Mouse (Mus musculus) spleen, embryonic (tissue): ENCODE data around the gene Mat2a.
"Not testable (repeated sequence)": the region's sequence is repeated elsewhere in the genome, so short reads cannot be mapped to it uniquely, and the experiment has no call there.

Experiments
- CTCF ChIA-PET: fragments of 350-600 bp; sonication (Branson Sonifier 250); formaldehyde crosslinking; loops from one replicate; lab custom pipeline; 2022; lab: Charles Lee

Mat2a gene

GRCm38 (mm10) chr6:72439355-72440185, at the start of gene Mat2a:
Gene Mat2a (minus strand): TSS chr6:72439558.
- CTCF ChIA-PET = no interaction called here

- CTCF ChIA-PET = interaction anchor here (1.3 kb wide), 1 partner anchor 46 kb away, joined by 3 read pairs; no protein-coding TSS in a partner anchor
Observed at GRCm38 (mm10) chr6:72488850-72489249, 49.5 kb upstream of the Mat2a start.

- CTCF ChIA-PET = interaction anchor here (0.5 kb wide), 1 partner anchor 64 kb away, joined by 8 read pairs; no protein-coding TSS in a partner anchor
Observed at GRCm38 (mm10) chr6:72487282-72487681, 47.9 kb upstream of the Mat2a start.

- CTCF ChIA-PET = interaction anchor here (0.6 kb wide), 1 partner anchor 136 kb away, joined by 6 read pairs; no protein-coding TSS in a partner anchor
Observed at GRCm38 (mm10) chr6:72486307-72486706, 46.9 kb upstream of the Mat2a start.

- CTCF ChIA-PET = no interaction called here
Observed at GRCm38 (mm10) chr6:72484887-72485286, 45.5 kb upstream of the Mat2a start.

GRCm38 (mm10) chr6:72482156-72482555, 42.8 kb upstream of the Mat2a start:
- CTCF ChIA-PET = interaction anchor here (0.6 kb wide), 1 partner anchor 19 kb away, joined by 5 read pairs; no protein-coding TSS in a partner anchor

GRCm38 (mm10) chr6:72480422-72480702, 41.0 kb upstream of the Mat2a start:
- CTCF ChIA-PET = no interaction called here

GRCm38 (mm10) chr6:72479645-72480421, 40.5 kb upstream of the Mat2a start:
- CTCF ChIA-PET = no interaction called here

GRCm38 (mm10) chr6:72478691-72479090, 39.3 kb upstream of the Mat2a start:
- CTCF ChIA-PET = not testable (repeated sequence)

GRCm38 (mm10) chr6:72477621-72478020, 38.3 kb upstream of the Mat2a start:
- CTCF ChIA-PET = interaction anchor here (0.7 kb wide), 1 partner anchor 8 kb away, joined by 3 read pairs; no protein-coding TSS in a partner anchor

GRCm38 (mm10) chr6:72476836-72477235, 37.5 kb upstream of the Mat2a start:
- CTCF ChIA-PET = no interaction called here

GRCm38 (mm10) chr6:72475221-72475985, 36.0 kb upstream of the Mat2a start:
- CTCF ChIA-PET = no interaction called here

GRCm38 (mm10) chr6:72473264-72474041, 34.1 kb upstream of the Mat2a start:
- CTCF ChIA-PET = no interaction called here

GRCm38 (mm10) chr6:72466171-72466570, 26.8 kb upstream of the Mat2a start:
- CTCF ChIA-PET = no interaction called here

GRCm38 (mm10) chr6:72465361-72466157, 26.2 kb upstream of the Mat2a start:
- CTCF ChIA-PET = no interaction called here

- CTCF ChIA-PET = interaction anchor here (0.5 to 0.6 kb wide), 2 partner anchors 57 to 242 kb away, joined by 3 read pairs; no protein-coding TSS in a partner anchor
Observed at GRCm38 (mm10) chr6:72462550-72463257, 23.3 kb upstream of the Mat2a start.

GRCm38 (mm10) chr6:72460036-72460801, 20.9 kb upstream of the Mat2a start:
- CTCF ChIA-PET = no interaction called here

- CTCF ChIA-PET = no interaction called here
Observed at GRCm38 (mm10) chr6:72458921-72459320, 19.6 kb upstream of the Mat2a start.

GRCm38 (mm10) chr6:72458418-72458817, 19.1 kb upstream of the Mat2a start:
- CTCF ChIA-PET = no interaction called here
